Mouse (Mus musculus) ovary, postnatal 14 days (tissue): ENCODE data around the gene Il18.

Experiments used
- DNase-seq: peaks from one replicate; pipeline ENCODE4 v3.0.0; 2022; ENCODE audit warnings: low spot score

Il18 gene

DNA sequence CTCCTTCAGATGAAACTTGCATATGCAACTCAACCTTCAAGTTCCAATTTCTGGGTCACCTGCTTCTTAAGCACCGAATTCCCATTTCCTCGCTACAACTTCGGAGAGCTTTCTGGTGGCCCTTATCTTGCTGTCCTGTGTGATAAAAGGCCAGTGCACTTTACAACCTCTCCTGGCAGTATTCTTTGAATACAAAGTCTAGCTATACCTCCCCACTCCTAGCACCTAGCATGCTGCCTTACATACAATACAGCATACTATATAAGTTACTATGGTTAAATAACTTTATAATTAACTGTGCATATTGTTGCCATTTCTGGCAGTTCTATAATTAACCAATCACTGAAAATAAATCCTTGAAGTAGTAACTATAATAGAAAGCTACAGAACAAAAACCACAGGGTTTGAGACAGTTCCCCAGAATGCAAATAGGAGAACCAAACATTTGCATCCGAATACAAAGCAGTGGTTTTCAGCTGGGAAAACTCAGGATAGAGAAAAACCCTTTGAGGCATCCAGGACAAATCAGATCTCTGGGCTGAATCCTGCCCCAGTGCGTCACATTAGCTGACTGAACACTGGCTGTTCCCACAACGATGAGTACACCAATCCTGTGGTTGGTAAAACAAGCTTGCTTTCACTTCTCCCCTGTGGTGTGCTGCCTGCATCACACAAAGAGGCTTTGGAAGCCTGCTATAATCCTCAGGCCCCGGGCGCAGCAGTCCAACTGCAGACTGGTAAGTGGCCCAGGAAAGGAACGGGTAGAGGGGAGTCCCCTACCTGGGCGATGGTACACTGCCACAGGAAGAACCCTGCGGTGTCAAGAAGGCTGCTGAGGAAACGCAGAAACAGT, at the start of gene Il18:
Gene Il18 (plus strand): TSS at position 587 of the 853 bp plus-strand sequence.
- DNase-seq = no peak

DNA sequence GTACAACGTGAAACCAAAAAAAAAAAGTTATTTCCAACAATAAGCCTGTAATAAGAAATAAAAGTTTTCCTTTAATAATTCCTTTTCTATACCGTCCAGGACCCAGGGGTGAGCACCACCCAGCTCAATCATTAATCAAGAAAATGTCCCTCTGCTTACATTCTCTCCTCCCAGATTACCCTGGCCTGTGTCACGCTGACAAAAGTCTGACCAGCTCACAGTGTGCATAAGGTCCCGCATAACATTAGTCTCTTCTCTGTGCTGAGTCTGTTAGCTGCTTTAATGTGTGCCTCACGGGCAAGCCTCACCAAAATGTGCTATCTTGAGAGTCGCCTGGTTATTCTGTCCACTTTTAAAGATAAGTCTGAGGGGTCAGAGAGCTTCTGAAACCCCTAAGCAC, 49.2 kb upstream of the Il18 start:
- DNase-seq = no peak

DNA sequence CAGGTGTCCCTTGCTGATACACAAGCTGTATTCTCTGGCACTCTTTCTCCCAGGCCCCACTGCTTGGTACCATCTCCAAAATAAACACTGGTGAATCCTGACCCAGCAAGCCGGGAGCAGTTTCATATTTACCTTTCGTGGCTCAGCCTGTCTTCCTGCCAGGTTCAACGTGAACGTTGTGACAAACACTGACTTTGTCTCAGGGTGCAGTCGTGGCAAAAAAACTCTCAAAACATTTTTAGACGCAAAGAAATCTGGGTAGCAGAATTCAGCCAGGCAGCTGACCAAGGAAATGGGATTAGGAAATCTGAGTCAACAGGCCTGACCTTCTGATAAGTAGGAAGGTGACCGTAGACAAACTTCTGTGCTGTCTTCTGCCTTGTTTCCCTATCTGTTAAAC, 47.1 kb upstream of the Il18 start:
- DNase-seq = no peak

DNA sequence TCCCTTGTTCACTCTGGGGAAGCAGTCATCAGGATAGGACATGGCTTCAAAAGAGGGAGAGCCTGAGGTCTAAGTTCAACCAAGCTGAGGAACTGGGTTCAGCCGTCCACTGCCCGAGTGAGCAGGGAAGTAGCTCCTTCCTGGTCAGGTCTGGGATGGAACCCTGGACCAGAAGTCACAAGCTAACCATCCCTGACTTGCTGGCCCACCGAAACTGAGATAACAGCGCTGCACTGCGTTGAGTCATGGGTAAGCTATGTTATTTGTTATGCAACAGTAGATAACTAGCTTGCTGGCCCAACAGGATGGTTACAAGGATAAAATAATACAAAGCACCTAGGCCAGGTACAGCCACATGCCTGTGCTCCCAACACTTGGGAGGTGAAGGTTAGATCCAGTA, 39.2 kb upstream of the Il18 start:
- no peak for DNase-seq

DNA sequence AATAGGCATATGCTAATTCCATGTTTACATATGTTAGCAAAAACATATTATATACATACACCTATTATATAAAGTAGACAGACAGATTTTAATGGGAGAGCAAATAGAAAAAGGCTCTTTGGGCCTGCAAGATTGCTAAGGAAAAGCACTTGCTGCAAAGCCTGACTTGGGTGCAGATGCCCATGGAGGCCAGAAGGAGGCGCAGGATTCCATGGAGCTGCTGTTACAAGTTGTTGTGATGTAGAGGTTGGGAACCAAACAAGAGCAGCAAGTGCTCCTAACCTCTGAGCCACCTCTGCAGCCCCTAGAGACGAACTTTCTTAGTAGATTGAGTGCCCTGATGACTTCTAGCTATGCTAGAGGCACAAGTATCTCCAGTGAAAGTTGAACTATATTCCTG, 35.8 kb upstream of the Il18 start:
- DNase-seq = no peak

DNA sequence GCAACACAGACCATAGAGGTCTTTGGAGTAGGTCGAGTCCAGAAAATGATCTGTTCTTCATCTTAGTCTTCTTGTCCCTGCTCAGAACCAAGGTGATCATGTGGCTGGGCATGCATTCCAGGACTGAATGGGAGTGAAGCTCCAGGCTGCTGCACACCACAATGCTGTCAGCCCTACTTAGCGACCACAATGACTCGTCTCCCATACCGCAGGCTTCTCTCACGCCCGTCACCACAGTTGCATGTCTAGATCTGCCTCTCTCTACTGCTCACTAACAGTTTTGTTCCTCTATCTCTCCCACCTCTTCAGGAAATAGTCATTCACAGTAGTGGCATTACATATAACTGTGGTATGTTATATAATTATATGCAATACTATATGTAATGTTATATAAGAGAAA, 33.9 kb upstream of the Il18 start:
- no peak for DNase-seq

DNA sequence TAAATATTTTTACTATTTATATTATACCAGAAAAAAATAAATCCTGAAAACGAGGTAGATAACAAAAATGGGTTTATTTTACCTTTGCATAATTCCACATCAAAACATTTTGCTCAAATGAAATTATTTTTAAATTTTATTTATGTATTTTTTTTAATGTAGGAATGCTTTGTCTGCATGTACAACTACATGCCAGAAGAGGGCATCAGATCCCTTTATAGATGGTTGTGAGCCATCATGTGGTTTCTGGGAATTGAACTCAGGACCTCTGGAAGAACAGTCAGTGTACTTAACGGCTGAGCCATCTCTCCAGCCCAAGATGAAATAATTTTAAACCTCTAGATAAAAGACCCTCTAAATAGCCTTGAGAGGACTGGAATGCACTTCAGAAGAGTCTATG, 33.1 kb upstream of the Il18 start:
- DNase-seq = no peak

DNA sequence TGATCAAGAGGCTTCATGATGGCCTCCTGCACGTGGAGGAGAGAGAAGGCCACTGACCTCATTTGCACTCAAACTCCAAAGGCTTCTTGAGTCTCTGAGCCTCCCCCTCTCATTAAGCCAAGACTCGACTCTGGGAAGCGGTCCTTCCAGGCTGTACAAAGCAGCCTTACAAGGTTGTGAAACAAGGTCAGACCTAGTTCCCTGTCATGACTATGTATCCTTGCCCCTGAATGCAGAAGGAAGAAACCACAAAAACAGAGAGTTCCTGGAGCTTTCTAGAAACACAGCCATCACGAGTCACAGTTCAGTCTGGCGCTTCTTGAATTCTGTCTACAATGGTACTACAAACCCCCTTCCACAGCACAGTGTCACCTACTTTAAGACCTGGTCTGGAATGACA, 32.1 kb upstream of the Il18 start:
- no peak for DNase-seq

DNA sequence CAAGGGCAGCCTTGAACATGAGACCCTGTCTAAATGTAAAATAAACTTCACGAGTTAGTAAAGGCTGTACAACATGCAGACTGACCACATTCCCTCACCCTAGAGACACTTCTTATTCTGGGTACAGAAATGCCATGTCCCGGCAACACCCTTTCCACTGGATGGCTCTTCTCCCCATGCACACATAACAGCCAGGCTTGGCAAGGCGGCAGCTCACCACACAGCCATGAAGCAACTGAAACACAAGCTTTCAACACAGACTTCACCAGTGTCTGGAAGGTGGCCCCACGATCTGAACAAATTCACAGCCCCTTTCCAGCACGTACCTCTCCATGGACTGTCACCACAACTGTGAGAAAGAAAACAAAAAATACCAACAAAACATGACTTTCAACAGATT, 29.7 kb upstream of the Il18 start:
- DNase-seq = no peak

DNA sequence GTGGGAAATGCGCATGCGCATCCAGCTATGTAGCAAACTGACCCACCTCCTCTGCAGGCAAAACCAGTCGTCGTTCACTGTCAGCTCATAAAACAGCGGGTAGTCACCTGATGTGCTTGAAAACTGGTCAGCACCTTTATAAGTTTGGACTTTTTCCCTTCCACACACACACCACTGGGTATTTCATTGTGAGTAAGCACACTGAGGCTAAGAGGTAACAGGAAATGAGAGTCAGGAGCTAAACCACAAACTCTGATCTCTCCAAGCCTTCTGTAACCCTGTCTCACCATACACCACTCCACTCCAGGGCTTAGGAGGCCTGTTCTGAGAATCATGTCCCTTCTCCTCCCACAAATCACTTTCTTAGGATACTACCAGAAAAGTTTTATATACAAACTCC, 29.0 kb upstream of the Il18 start:
- no peak for DNase-seq

DNA sequence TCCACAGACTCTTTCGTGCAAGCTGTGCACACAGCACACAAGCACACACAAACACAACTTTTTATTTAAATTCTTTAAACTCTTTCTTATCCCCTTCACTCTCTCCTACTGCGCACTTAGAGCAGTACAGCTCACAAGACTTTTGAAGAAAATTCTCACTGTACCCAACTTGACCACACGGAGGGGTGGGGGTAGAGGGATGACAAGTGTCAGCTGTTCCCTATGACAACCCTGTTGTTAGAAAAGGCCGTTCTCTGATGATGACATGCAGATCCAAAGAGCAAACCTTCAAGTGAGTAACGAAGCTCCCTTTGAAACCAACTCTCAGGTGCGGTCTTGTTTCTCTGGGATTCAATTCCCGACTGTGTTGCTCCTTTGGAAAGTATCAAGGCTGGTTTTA, 26.8 kb upstream of the Il18 start:
- no peak for DNase-seq

DNA sequence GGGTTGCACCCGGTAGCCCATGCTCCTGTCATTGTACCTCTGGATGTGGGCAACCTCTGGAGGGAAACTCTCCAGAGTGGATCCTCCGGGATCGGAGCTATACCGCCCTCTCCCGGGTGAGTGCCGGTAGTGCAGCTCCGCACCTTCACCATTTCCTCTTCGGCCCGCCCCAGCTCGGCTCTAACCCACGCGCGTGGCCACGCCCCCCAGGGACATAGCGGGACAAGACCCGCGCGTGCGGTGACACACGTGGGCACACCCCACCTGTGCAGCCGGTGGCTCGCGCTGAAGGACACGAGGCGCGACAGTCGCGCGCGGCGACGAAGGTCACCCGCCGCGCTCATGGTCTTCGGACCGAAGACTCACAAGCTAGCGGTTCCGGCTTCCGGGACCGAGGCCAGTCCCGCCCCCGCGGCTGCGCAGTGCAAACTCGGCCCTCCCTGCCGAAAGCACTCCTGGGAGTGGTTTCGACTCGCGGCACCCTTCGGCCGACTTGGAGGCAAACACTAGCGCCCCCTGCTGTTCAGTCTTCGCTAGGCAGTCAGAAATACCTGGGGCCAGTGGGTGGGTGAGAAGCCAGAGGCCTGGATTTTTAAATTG, 26.2 kb upstream of the Il18 start, which contains the start of gene Pts:
Gene Pts (minus strand): TSS at position 432 of the 600 bp plus-strand sequence.
- peak; percentile 97 for DNase-seq

DNA sequence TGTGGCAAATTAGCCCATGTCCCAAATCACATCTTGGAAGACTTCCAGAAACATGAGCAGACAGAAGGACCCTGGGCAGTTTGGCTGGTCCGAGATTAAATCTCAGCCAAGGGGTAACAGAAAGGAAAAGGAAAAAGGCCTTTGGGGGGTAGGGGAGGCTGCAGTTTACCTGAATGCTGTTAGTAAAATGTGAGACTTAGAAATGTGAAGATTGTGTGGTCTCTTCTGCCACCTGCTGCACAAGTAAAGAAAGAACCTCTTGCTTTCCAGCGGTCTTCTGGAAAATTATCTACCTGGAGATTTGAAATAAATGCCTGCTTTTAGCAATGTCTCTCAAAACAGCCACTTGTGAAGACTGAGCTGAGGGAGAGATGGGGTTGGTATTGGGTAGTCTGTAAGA, 23.7 kb upstream of the Il18 start:
- no peak for DNase-seq

DNA sequence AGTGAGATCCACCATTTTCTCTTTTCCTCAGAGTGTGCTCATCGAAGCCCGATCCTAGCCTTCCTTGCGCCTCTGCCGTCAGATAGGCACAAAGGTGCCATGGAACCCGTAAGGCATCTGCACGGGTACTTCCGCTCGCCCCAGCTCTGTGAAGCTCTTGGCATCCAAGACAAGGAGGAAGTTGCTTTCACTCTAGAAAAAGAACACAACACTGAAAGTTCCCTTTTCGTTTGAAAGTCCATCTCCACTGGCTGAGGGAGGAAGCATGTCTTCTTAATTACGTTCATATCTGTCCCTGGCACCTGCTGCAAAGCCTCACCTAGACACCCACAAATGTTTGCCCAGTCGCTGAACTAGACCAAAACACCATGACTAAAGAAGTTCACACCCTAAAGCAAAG, 21.3 kb upstream of the Il18 start:
- DNase-seq = no peak

DNA sequence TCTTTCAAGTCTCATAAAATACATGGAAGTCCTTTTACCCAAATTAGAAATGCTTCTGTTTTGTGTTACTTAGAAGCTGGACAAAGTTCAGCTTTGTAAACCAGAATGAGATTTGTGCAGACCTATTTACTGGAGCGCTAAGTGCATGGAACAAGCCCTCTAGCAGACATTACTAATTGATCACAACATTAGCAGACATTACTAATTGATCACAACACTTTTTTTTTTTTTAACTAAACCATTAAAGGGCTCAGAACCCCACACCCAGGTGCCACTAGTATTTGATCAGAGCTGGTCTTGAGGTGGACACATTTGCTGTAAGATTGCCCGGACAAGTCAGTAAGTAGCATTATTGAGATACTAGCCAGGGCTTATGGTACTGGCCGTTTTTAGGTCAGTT, 20.8 kb upstream of the Il18 start:
- no peak for DNase-seq

DNA sequence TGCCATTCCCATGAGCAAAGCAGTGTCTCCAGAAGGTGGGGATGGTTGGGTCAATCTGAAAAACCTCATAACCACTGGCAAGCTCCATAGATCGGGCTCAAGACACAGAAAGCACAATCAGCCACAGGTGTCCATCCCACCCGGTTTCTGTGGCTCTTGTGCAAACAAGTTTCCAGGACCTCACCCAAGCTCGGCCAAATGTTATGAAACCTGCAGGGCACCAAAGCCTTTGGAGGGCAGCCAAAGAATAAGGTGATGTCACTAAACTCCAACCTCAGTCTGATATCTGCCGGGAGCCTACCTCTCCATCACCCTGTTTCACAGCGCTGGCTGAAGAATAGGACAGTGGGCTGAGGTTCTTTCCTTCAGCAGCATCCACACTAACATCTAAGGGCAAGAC, 18.7 kb upstream of the Il18 start:
- DNase-seq = no peak

DNA sequence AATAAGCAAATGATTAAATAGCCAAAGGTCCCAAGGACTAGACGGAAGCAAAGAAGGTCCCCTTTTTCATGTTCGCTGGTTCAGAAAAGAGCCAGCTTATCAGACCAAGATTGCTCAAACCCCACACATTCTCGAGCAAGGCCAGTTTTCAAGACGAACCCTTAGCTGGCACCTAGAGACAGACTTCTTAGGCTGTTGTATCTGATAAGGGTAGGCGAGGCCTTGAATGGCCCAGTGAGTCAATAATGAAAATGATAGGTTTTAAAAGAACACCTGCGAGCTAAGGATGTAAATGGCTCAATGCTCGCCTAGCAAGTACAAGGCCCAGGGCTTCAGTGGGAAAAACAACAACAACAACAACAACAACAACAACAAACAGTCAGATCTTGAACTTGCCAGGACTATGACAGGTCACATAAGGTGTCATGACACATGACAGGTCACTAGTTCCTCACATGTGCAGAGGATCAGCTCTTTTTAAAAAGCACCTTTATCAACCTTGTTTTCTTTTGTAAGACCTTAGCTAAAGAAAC, 18.0 kb upstream of the Il18 start:
- no peak for DNase-seq

DNA sequence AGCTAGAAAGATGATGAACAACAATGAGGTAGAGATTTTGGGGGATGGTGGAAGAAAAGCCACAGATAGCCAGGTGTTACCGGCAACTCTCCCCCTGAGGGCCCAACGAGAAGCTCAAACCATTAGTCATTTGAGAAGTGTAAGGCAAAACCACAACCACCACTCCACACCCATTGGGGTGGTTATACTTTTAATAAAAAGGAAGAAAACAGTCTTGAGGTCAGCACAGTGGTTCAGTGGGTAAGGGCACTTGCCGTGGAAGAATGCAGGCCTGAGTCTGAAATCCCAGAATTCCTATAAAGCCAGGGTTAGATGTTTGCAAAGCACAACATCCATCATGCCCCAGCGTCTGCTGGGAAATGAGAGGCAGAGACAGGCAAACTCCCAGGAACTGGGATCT, 17.3 kb upstream of the Il18 start:
- DNase-seq = no peak

DNA sequence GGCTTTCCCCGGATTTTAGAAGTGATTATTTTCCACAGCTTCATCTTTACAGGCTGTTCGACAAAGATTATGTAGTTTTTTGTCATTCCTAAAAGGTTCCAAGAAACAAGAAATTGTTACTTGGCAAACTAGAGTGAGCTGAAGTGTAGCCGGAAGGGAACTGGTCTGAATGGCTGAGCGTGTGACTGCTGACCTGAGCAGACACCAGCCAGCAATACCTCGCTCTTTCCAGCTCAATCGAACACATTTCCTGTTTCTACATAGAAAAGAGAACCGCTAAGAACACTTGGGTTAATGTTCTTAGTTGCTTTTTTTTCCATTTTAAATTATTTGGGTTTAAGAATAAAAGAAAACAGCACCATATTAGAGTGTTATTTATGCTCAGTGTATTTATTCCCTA, 14.5 kb upstream of the Il18 start:
- no peak for DNase-seq

DNA sequence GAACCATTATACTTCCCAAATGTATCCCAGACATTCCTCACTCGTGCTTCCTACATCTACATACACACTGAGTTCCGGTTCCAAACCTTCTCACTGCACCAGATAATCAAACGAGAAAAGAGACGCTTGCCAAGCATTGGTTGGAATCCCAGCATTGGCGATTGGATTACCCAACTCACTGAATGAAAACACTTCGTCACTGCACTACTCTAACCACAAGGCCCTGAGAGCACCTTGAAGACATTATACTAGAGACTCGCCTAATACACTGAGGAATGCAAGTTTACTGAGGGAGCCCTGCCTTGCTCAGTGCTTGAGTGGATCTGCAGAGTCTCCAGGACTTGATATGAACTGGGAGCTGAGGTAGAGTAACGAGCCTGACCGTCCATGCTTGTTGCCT, 12.2 kb upstream of the Il18 start:
- DNase-seq = no peak

DNA sequence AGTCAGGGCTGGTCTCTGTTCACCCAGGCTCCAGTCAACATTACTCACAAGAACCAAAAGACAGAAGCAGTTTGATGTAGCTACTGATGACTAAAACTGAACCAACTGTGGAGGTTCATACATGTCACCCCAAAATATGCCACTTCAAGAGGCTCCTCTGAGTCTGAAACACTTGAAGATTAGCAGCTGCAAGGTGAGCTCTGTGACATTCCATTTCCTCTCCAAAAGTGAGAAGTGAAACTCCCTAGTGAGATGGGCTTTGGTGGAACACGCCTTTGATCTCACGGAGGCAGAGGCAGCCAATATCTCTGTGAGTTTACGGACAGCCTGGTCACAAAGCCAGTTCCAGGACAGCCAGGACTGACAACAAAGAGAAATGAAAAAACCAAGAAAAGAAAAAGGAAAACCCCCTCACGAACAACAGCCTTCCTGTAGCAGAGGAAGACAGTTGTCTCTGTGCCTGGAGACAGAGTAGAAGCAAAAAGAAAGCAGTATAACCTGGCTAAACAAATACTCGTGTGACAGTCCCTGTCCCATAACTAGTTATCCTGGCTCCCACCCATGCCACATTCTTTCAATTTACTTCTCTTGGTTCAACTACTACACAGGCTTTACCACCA, 6.7 kb upstream of the Il18 start:
- no peak for DNase-seq

DNA sequence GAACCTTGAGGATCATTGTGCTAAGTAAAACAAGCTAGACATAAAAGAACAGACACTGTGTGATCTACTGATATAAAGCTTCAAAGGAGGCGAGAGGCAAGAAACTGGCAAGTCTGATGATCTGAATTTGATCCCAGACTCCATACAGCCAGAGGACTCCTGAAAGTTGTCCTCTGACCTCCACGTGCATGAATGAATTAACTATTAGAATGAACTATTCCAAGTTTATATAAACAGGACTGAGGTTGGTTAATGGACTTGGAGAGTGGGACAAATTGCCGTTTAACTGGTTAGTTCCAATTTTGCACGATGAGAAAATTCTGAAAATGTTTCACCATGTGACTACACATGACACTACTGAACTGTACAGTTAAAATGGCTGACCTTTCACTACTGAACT, 5.7 kb upstream of the Il18 start:
- DNase-seq = no peak

DNA sequence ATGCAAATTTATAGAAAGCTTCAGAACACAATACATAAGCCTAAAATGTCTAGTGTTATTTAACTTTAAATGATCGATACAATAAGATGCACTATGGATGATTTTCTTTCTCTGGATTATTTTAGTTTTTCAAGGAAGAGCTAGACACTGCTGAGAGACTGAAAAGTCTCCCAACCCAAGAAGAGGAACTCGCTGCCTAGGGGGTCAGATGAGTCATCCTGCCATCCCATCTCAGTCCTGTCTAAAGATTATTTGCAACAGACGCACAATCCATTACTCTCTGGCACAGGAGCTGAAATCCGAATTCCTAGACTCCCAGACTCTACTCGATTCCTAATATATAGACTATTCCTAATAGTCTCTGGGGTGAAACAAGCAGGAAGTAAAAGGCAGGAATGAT, 2.4 kb upstream of the Il18 start:
- DNase-seq = no peak
